Comparison of ENCODE assay signal across 26 mouse cellular contexts in the genomic region with DNA sequence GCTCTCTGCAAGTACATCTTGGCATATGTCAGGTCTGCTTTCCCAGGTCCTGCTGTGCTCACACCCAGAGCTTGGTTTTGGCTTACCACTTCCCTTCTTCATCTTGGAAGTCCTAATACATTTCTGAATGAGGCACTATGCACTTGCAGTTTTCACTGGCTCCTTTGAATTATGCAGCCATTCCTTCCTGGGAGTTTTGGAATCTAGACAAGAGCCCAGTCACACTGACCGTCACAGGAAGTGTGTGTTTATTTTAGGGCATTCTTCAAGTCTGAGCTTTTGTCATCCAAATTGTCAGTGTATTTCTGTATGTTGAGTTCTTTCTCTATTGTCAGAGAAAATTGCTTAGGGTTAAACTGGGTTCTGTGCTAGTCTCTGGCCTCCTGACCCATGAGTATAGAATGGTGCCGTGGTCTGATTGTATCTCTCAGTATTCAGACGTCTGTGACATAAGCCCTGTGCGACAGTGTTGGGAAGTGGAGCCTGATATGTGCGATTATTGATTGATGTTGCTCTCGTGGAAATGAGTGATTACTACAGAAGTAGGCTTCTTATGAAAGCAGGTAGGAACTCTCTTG.
A peak's percentile ranks its signal among the peaks of the same experiment; 100 is the strongest.
DNase-seq lines count a peak whose midpoint lies in the region; ATAC-seq and TF ChIP-seq lines count a peak whose summit lies in the region.
"Had no signal": no experiment of that assay in that cellular context is flagged by ENCODE, and none has a peak within 500 bp of the region (broad histone marks: within the 10 kb centered on the region; RNA-seq: fewer than 3 reads in every experiment).

No protein-coding gene starts in this region.

- no peak overlapping the region for H3K9ac ChIP-seq in heart, postnatal 0 days (replicated peaks; ENCODE audit: low read depth, low read length)
- no peak overlapping the region for H3K9ac ChIP-seq in liver, embryonic 12.5 days
- no peak overlapping the region for H3K9ac ChIP-seq in liver, postnatal 0 days (replicated peaks)
- no peak overlapping the region for H3K9ac ChIP-seq in lung, postnatal 0 days (replicated peaks; ENCODE audit: low read depth)
- H3K9ac ChIP-seq: embryonic facial prominence, embryonic 13.5 days; forebrain, embryonic 13.5 days; heart, embryonic 13.5 days; hindbrain, embryonic 12.5 days; limb, embryonic 15.5 days; midbrain, embryonic 13.5 days had no signal

- no peak for TF ChIP-seq EP300 in heart, postnatal 0 days (IDR thresholded peaks at IDR 0.05; ENCODE audit: low read depth)
- no peak for TF ChIP-seq EP300 in liver, postnatal 0 days (IDR thresholded peaks at IDR 0.05; ENCODE audit: low read depth)
- no peak for TF ChIP-seq EP300 in lung, postnatal 0 days (IDR thresholded peaks at IDR 0.05)

- TF ChIP-seq CTCF in heart, postnatal 0 days (IDR thresholded peaks at IDR 0.05; ENCODE audit: low read depth), result no peak
- no peak for TF ChIP-seq CTCF in liver, postnatal 0 days (IDR thresholded peaks at IDR 0.05; ENCODE audit: low read depth)
- TF ChIP-seq CTCF in lung, postnatal 0 days (IDR thresholded peaks at IDR 0.05), result no peak

- no peaks in the 10 kb centered on the region for H3K36me3 ChIP-seq in heart, postnatal 0 days (replicated peaks; ENCODE audit: control insufficient read depth, insufficient read depth, low read length)
- no peaks in the 10 kb centered on the region for H3K36me3 ChIP-seq in liver, embryonic 12.5 days
- H3K36me3 ChIP-seq in liver, postnatal 0 days (replicated peaks; ENCODE audit: insufficient read depth, low read length), result no peaks in the 10 kb centered on the region
- no peaks in the 10 kb centered on the region for H3K36me3 ChIP-seq in lung, postnatal 0 days (ENCODE audit: insufficient read depth, low read length)
- H3K36me3 ChIP-seq: embryonic facial prominence, embryonic 13.5 days; G1E; heart, embryonic 13.5 days; hindbrain, embryonic 12.5 days; limb, embryonic 15.5 days; midbrain, embryonic 13.5 days had no signal

- 46% methylated on average over 6 of the region's 6 CpGs for WGBS in heart, postnatal 0 days
- 47% methylated on average over 6 of the region's 6 CpGs for WGBS in liver, embryonic 12.5 days (ENCODE audit: insufficient replicate concordance)
- 57% methylated on average over 6 of the region's 6 CpGs for WGBS in liver, postnatal 0 days (ENCODE audit: insufficient replicate concordance)
- WGBS in lung, postnatal 0 days, result 32% methylated on average over 6 of the region's 6 CpGs

- no peaks in the 10 kb centered on the region for H3K9me3 ChIP-seq in heart, postnatal 0 days (replicated peaks; ENCODE audit: control insufficient read depth, low read length)
- H3K9me3 ChIP-seq in liver, embryonic 12.5 days (replicated peaks), result no peaks in the 10 kb centered on the region
- no peaks in the 10 kb centered on the region for H3K9me3 ChIP-seq in liver, postnatal 0 days (ENCODE audit: low read length)
- no peaks in the 10 kb centered on the region for H3K9me3 ChIP-seq in lung, postnatal 0 days (ENCODE audit: low read length)
- H3K9me3 ChIP-seq: embryonic facial prominence, embryonic 13.5 days; forebrain, embryonic 13.5 days; G1E; heart, embryonic 13.5 days; hindbrain, embryonic 12.5 days; limb, embryonic 15.5 days; midbrain, embryonic 13.5 days had no signal

- ATAC-seq in heart, postnatal 0 days (ENCODE audit: insufficient read depth, low read depth), result no peak
- 0 out of 2 replicates have a peak, but pooled peaks have one; percentile 30 for ATAC-seq in liver, embryonic 12.5 days
- ATAC-seq in liver, postnatal 0 days, result no peak
- ATAC-seq in lung, postnatal 0 days, result peak; percentile 49
- ATAC-seq: activated CD4-positive, CD25-positive, alpha-beta regulatory T cell, adult 4 months; forebrain, embryonic 13.5 days; intestine, postnatal 0 days; midbrain, embryonic 13.5 days had no signal

- no peak overlapping the region for H3K4me2 ChIP-seq in heart, postnatal 0 days (ENCODE audit: low read depth, low read length)
- H3K4me2 ChIP-seq in liver, embryonic 12.5 days, result no peak overlapping the region
- no peak overlapping the region for H3K4me2 ChIP-seq in liver, postnatal 0 days (ENCODE audit: low read depth, low read length)
- no peak overlapping the region for H3K4me2 ChIP-seq in lung, postnatal 0 days (replicated peaks; ENCODE audit: low read depth, low read length)
- H3K4me2 ChIP-seq: embryonic facial prominence, embryonic 13.5 days; forebrain, embryonic 13.5 days; heart, embryonic 13.5 days; hindbrain, embryonic 12.5 days; limb, embryonic 15.5 days; midbrain, embryonic 13.5 days had no signal

- no peak overlapping the region for H3K4me3 ChIP-seq in heart, postnatal 0 days (ENCODE audit: low read depth, low read length)
- no peak overlapping the region for H3K4me3 ChIP-seq in liver, embryonic 12.5 days
- H3K4me3 ChIP-seq in liver, postnatal 0 days (ENCODE audit: low read depth, low read length), result no peak overlapping the region
- H3K4me3 ChIP-seq in lung, postnatal 0 days (ENCODE audit: low read depth, low read length), result no peak overlapping the region
- H3K4me3 ChIP-seq: embryonic facial prominence, embryonic 13.5 days; erythroblast, embryonic 14.5 days; forebrain, embryonic 13.5 days; heart, embryonic 13.5 days; hindbrain, embryonic 12.5 days; left cerebral cortex, adult 2 months; limb, embryonic 15.5 days; midbrain, embryonic 13.5 days had no signal

- H3K27me3 ChIP-seq in heart, postnatal 0 days (ENCODE audit: control insufficient read depth, insufficient read depth, low read length), result no peaks in the 10 kb centered on the region
- no peaks in the 10 kb centered on the region for H3K27me3 ChIP-seq in liver, embryonic 12.5 days (replicated peaks)
- no peaks in the 10 kb centered on the region for H3K27me3 ChIP-seq in liver, postnatal 0 days (ENCODE audit: insufficient read depth, low read length)
- no peaks in the 10 kb centered on the region for H3K27me3 ChIP-seq in lung, postnatal 0 days (replicated peaks; ENCODE audit: insufficient read depth, low read length)
- H3K27me3 ChIP-seq: CH12.LX; embryonic facial prominence, embryonic 13.5 days; forebrain, embryonic 13.5 days; heart, embryonic 13.5 days; hindbrain, embryonic 12.5 days; limb, embryonic 15.5 days; midbrain, embryonic 13.5 days had no signal

- 0 out of 2 replicates have a peak overlapping the region, but pooled peaks have one; percentile 25 for H3K27ac ChIP-seq in heart, postnatal 0 days (ENCODE audit: low read depth)
- H3K27ac ChIP-seq in liver, embryonic 12.5 days, result 0 out of 2 replicates have a peak overlapping the region, but pooled peaks have one; percentile 7
- no peak overlapping the region for H3K27ac ChIP-seq in liver, postnatal 0 days (ENCODE audit: low read depth)
- H3K27ac ChIP-seq in lung, postnatal 0 days (ENCODE audit: low read length), result no peak overlapping the region
- H3K27ac ChIP-seq: embryonic facial prominence, embryonic 13.5 days; forebrain, embryonic 13.5 days; heart, embryonic 13.5 days; hindbrain, embryonic 12.5 days; left cerebral cortex, adult 2 months; limb, embryonic 15.5 days; midbrain, embryonic 13.5 days had no signal

- no peaks in the 10 kb centered on the region for H3K4me1 ChIP-seq in heart, postnatal 0 days (ENCODE audit: control insufficient read depth, insufficient read depth)
- peaks cover 22% of the 10 kb centered on the region for H3K4me1 ChIP-seq in liver, embryonic 12.5 days
- peaks cover 8% of the 10 kb centered on the region for H3K4me1 ChIP-seq in liver, postnatal 0 days (ENCODE audit: insufficient read depth)
- peaks cover 6% of the 10 kb centered on the region; the same call in 1 of the 2 replicates for H3K4me1 ChIP-seq in lung, postnatal 0 days (ENCODE audit: insufficient read depth, low read depth, low read length)
- H3K4me1 ChIP-seq: embryonic facial prominence, embryonic 13.5 days; forebrain, embryonic 13.5 days; hindbrain, embryonic 12.5 days; limb, embryonic 15.5 days; midbrain, embryonic 13.5 days had no signal

- DNase-seq in heart, postnatal 0 days (ENCODE audit: low spot score), result no peak
- no peak for DNase-seq in heart, adult 18-20 months
- no peak for DNase-seq in liver, postnatal 0 days
- DNase-seq in 3134 (ENCODE audit: extremely low read depth, insufficient read length, low spot score), result peak; percentile 15
- peak; percentile 50 for DNase-seq in lung, postnatal 0 days (ENCODE audit: low spot score)
- DNase-seq in layer of hippocampus, adult 9-11 months, result no peak
- no peak for DNase-seq in frontal cortex, postnatal 14 days (ENCODE audit: low spot score in 2 of 2)
- DNase-seq: adrenal gland, adult 8-10 months; B cell, adult 2 months; cerebellum, adult 11-12 months; left cerebral cortex, postnatal 4 days; thymus, adult 18-20 months; thymus, postnatal 36 days had no signal

Comparison
In these comparisons a context has a peak if more than half of its experiments do, and no peak if none do; other contexts are left out.
1. ATAC-seq: peak in liver, embryonic 12.5 days (single experiment) and lung, postnatal 0 days (single experiment); none in heart, postnatal 0 days (single experiment) and liver, postnatal 0 days (single experiment).
2. H3K27ac ChIP-seq: peak in heart, postnatal 0 days (single experiment) and liver, embryonic 12.5 days (single experiment); none in liver, postnatal 0 days (single experiment) and lung, postnatal 0 days (single experiment).
3. DNase-seq: peak in 3134 (single experiment) and lung, postnatal 0 days (single experiment); none in heart, postnatal 0 days (single experiment), heart, adult 18-20 months (0 of 2), liver, postnatal 0 days (single experiment), layer of hippocampus, adult 9-11 months (single experiment) and frontal cortex, postnatal 14 days (0 of 2).